Mouse (Mus musculus) cerebellum, postnatal 14 days (tissue): ENCODE measurements around the gene C9orf72.
"Not testable (repeated sequence)": the region's sequence is repeated elsewhere in the genome, so short reads cannot be mapped to it uniquely, and the experiment has no call there.

Experiments used
- DNase-seq, 2 experiments: peaks; one replicate each; pipeline ENCODE4 v3.0.0; 2021; ENCODE audit warnings: mixed read lengths in 2 of 2

The C9orf72 gene

GRCm38 (mm10) chr4:35225734-35226495 lies at the start of gene C9orf72:
Gene C9orf72 (minus strand): TSS chr4:35226175.
- peak; percentile 97 to 98 for DNase-seq

DNA sequence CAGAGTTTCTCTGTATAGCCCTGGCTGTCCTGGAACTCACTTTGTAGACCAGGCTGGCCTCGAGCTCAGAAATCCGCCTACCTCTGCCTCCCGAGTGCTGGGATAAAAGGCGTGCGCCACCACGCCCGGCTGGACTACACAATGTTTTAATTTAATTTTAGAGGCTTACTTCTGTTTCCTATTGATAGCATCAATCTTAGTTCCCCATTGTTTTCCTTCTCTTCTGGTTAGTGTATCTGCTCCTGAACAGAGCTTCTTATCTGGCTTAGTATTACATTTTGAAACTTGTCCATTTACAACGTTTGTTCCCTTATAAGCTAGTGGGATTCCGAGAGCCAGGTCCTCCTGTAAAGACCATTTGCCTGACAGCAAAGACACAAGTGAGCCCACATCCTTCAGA lies 33.0 kb upstream of the C9orf72 start:
- no peak for DNase-seq

GRCm38 (mm10) chr4:35244023-35244422 lies 18.0 kb upstream of the C9orf72 start:
- no peak for DNase-seq

DNA sequence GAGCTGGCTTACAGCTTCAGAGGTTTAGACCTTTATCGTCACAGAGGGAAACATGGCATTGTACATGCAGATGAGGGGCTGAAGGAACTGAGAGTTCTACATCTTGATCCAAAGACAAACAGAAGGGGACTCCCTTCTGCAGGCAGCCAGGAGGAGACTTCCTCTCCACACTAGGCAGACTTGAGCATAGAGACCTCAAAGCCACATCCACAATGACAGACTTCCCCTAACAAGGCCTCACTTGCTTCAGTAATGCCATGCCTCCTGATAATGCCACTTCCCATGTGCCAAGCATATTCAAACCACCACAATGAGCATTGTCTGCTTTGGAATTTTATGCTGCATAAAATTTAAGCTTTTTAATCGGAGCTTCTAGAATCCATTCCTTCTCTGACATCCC lies 15.8 kb upstream of the C9orf72 start:
- no peak for DNase-seq

DNA sequence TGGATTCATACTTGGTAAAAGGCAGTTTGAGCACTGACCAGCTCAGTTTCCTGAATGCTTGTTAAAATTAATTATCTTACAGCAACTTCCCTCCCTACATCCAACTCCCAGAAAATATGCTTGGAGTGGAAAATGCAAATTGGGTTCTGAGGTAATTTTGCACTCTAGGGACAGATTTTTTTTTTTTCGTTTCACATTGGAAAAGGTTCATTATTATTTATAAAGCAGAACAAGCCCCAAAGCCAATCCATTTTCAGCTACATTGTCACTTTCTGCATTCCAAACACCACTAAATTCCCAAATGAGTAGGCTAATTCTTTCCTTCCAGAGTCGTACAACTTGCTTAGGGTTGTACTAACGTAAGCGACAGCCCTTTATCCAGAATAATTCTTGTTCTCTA lies 12.7 kb upstream of the C9orf72 start:
- no peak for DNase-seq

- not testable (repeated sequence) for DNase-seq
Observed at GRCm38 (mm10) chr4:35238240-35238639, 12.3 kb upstream of the C9orf72 start.

DNA sequence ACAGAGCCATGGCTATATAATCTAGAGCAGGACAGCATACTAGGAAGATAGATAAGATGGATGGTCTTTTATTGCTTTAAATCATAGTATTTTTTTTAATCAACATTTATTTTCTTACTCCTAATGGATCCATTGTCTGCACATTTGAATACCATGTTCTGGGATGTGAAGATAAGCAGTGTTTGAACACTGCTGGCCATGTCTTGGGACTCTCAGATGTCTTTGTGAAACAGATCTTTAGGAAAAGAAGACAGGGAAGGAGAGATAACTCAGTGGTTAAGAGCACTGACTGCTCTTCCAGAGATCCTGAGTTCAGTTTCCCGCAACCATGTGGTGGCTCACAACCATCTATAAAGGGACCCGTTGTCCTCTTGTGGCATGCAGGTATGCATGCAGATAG lies 10.3 kb upstream of the C9orf72 start:
- no peak for DNase-seq

DNA sequence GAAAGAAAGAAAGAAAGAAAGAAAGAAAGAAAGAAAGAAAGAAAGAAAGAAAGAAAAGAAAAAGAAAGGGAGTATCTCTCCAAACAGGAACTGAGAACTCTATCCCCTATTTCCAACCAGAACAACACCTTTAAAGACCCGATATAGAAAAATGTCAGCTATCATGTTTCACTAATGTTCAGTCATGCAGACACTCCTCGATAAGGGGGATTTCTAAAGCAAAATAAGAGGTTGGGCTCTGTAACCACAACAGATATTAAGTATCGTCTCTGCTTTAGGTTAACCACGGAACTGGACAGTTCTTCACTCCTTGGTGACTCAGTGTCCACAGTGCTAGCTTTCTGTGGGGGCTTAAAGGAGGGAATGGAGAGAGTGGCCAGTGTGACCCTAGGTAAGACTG lies 2.3 kb upstream of the C9orf72 start:
- DNase-seq, result no peak

DNA sequence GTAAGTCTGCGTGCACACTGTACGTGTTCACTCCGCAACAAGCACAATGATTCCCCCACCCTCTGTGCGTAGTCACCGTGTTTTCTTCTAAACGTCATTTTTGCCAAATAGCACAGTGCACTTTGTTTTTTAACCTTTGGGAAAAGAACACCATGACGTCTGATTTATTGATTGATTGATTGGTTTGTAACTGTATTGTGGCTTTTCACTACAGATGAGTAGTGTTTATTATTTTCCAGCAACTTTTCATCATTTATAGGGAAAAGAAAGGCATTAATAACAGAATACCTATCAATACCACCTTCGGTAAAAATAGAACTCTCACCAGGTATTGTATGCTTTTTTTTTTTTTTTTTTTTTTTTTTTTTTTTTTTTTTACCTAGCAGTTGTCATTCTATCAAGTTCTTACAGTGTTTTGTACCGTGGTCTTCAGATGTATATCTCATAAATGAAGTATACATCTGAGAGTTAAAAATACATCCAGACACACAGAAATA lies 569 bp upstream of the C9orf72 start:
- no peak for DNase-seq

DNA sequence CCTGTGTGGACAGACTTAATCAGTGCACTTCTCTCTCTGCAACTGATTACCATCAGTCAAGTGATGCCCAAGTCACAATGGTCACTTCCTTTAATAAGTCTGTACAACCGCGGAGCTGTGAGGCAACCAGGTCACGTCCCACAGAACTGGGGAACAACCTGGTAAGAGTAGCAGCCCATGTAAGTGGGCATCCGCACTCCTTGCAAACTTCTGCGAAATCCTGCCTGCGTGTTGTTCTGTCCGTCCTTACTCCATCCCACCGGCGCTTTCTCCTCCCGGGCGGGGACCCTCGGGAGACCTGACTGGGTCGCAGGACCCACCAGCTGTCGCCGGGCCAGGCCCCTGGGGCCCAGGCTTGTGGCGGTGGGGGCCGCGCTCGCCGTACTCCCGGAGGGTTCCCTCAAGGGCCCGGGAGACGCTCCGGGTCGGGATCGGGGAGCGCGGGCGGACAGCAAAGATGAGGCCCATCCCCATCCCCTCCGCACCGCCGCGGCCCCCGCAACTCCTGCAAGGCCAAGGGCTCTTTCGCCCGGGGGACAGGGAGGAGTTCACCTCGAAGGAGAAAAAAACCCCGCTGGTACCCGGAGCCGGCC lies 738 bp downstream of the C9orf72 start:
- DNase-seq, result no peak

DNA sequence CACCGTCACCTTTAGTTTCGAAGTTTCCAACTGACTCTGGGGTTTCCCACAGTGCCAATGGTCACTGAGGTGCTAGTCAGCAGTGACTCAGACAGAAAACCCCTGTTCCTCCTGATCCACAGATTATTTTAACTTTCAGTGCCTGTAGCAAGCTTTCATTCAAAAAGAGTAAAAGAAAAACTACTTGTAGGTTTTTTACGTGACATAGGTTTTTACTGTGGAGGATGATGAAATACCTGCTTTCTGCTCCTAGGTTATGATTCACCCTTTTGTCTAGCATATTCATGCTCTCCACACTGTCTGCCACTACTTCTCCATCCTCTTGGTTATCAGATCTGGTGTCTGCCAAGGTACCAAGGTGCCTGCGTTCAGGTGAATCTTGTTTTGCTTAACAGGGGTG lies 1.9 kb downstream of the C9orf72 start:
- no peak for DNase-seq

DNA sequence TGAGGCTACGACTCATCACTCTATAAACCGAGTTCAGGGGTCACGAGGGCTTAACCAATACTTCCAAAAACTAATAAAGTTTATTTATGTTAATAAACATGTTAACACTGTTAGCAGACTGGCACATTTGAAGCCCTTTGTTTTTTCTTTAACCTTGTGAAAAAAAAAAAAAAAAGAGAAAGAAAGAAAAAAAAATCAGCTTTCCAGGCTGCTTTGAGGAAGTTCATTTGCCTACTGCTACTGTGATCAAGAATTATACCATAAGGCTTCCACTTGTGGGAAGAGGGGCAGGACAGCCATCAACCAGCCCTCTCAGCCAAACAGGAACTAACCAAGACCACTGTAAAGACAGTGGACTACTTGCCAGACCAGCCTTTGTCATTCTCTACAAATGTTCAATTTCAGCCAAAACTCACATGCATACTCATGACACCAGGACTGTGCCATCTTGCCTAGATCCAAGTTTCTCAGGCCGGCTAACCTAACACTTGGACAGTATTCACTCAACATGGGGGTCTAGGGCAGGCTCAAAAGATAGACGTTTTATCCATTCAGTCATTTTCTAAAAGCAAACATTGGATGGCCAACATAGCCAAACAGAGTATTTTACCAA lies 2.5 kb downstream of the C9orf72 start:
- DNase-seq, result no peak

GRCm38 (mm10) chr4:35221903-35222302 lies 4.1 kb downstream of the C9orf72 start:
- peak in 1 of 2 experiments; percentile 9 for DNase-seq

- DNase-seq, result no peak
Observed at GRCm38 (mm10) chr4:35221131-35221530, 4.8 kb downstream of the C9orf72 start.

- no peak for DNase-seq
Observed at GRCm38 (mm10) chr4:35220108-35220731, 5.8 kb downstream of the C9orf72 start.

DNA sequence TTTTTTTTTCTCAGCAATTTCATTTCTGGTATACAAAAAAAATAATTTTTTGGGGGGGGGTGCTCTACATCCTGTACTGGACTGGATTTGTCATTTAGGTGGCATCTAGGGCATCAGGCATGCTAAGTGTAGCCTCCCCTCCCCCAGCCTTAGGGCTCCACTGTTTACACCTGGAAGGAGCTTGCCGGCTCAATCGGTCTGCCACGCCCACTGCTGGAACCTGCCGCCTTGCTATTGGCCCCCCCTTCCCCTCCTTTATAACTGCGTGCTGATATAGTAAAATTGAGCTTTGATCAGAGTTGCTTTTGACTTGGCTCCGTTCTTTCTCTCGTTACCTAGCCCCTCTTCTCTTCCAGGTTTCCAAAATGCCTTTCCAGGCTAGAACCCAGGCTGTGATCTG lies 21.3 kb downstream of the C9orf72 start:
- DNase-seq, result no peak

GRCm38 (mm10) chr4:35203724-35204123 lies 22.3 kb downstream of the C9orf72 start:
- DNase-seq, result no peak

GRCm38 (mm10) chr4:35201700-35202099 lies 24.3 kb downstream of the C9orf72 start:
- DNase-seq, result no peak

GRCm38 (mm10) chr4:35192725-35193124 lies 33.2 kb downstream of the C9orf72 start:
- peak in 1 of 2 experiments; percentile 17 for DNase-seq

DNA sequence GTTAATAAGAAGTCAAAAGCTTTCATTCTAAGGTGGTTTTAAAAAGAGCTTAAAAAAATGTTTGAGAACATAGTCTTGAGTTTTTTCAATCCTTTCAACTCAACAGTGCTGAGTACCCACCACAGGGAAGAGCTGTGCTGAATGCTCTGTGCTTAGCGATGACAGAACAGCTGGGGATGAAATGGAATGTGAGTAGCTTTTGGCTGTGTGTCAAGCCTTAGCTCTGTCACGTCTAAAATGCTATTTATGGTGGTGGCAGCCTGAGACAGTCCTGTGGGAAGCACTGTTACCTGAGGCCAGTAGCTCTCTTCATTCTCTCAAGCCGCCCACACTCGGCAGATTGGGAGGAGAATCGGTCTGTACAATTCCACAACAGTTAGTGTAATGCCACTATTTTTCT lies 36.2 kb downstream of the C9orf72 start:
- no peak for DNase-seq

- no peak for DNase-seq
Observed at GRCm38 (mm10) chr4:35187617-35188326, 38.2 kb downstream of the C9orf72 start.

DNA sequence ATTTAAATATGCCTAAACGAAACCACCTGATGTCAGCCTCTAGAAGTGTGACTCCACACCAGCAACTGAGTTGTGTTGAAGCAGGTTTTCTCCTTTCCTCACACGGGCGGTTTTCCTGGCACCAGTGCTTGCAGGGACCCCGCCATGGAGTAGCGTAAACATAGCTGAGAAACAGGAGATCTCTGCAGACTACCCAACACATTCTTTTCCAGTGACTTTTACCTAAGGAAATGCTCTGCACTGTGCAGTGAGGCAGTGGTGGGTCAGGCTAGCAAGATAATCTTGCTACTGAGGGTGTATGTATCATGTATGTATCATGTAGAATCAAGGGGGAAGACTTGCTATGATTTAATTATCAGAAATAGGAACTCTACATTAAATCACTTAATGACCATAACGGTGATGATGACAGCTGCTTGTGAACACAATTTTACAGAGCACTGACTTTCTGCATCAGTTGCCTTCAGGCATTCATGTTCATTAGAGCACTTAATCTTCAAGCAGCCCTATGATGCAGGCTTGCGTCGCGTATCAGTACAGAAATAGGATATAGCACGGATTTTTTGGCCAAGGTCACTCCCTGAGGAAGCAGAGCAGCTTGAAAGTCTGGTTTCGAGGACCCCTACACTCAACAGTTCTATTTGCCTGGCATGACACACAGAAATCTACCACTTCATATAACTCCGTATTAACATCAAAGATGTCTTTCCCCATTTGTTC lies 47.9 kb downstream of the C9orf72 start:
- DNase-seq, result no peak
